Mouse (Mus musculus): ENCODE results near the gene Pdcd6. TPM values are rescaled to one million over a fixed set of nuclear protein-coding genes. Genes with fewer than 3 reads are reported as not detected.

The Pdcd6 gene
- polyA plus RNA-seq, 1 experiment from 2014 or later = 114 TPM

- Histone ChIP-seq H3K4me2 (peak overlapping the region; percentile 90), H3K27ac (no peak overlapping the region), H3K27me3 (no peaks in the 10 kb centered on the region), H3K4me3 (replicated peaks) (peak overlapping the region; percentile 51), H3K4me1 (peaks cover 7% of the 10 kb centered on the region), H3K9me3 (no peaks in the 10 kb centered on the region), H3K36me3 (replicated peaks) (no peaks in the 10 kb centered on the region), H3K9ac (peak overlapping the region; percentile 78)
- 4% methylated on average over 35 of the region's 35 CpGs for WGBS
- peak; percentile 79 for ATAC-seq (ENCODE audit: low FRiP score)
Observed at GRCm38 (mm10) chr13:74259460-74260230, 57.7 kb downstream of the Pdcd6 start.

Other genes with a start within 250 kb of the Pdcd6 start
- gene Slc9a3, start 196.1 kb downstream of the Pdcd6 start, polyA plus RNA-seq (2016; fragmentation: Nextera tagmentation; extraction: Ambion mirVana) = not detected in 2 replicates
- gene Exoc3, start 108.8 kb downstream of the Pdcd6 start, polyA plus RNA-seq (2016; fragmentation: Nextera tagmentation; extraction: Ambion mirVana) = 80.6 and 87.3 TPM in 2 replicates
- gene Ahrr, start 25.2 kb downstream of the Pdcd6 start, polyA plus RNA-seq (2016; fragmentation: Nextera tagmentation; extraction: Ambion mirVana) = 1.4 and 2.0 TPM in 2 replicates
- 231 and 233 TPM in 2 replicates for gene Sdha, start 32.7 kb upstream of the Pdcd6 start, polyA plus RNA-seq (2016; fragmentation: Nextera tagmentation; extraction: Ambion mirVana)
- 60.2 and 67.6 TPM in 2 replicates for gene Ccdc127, start 32.7 kb upstream of the Pdcd6 start, polyA plus RNA-seq (2016; fragmentation: Nextera tagmentation; extraction: Ambion mirVana)
- gene Lrrc14b, start 46.4 kb upstream of the Pdcd6 start, polyA plus RNA-seq (2016; fragmentation: Nextera tagmentation; extraction: Ambion mirVana) = not detected in 2 replicates
- gene Zfp72, start 73.3 kb upstream of the Pdcd6 start, polyA plus RNA-seq (2016; fragmentation: Nextera tagmentation; extraction: Ambion mirVana) = 3.1 and 3.2 TPM in 2 replicates
- gene Ftl1-ps1, start 82.1 kb upstream of the Pdcd6 start, polyA plus RNA-seq (2016; fragmentation: Nextera tagmentation; extraction: Ambion mirVana) = 87.6 and 99.5 TPM in 2 replicates
- 19.5 and 20.4 TPM in 2 replicates for gene Zfp825, start 176.4 kb upstream of the Pdcd6 start, polyA plus RNA-seq (2016; fragmentation: Nextera tagmentation; extraction: Ambion mirVana)